Mouse (Mus musculus): ENCODE results near the gene Calcb.

DNA sequence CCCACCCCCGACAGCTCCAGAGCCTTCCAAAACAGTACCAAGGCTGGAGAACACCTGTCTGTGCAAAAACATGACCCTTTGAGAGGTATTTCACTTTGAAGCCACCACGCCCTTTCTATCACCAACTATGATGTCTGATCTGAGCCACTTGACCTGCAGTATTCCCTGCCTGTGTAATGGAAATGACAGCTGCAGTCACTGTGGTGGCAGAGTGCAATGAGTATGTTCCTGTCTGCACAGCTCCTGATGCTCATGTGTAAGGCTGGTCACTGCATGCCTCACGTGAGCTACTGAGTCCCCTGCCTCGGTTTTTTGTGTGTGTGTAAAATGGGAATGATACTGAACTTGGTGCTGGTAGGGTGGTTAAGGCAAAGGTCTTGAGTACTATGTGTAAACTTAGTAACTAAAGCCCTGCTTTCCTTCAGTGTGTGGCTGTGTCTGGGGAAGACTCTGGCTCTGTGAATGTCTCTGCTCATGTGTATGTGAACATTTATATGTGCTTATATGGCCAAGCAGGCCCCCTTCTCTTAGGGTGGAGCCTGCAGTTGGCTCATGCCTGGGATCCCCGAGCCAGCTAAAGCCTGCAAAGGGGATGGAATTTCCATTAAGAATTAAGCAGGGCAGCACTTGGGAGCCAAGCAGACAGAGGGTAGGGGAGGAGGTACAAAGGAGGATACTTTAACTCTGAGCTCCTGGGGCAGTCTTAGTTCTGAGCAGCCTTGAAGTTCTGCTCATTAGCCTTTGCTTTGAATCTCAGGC is 24.8 kb downstream of the Calcb start, which contains the start of gene Insc:
- TF ChIP-seq POLR2A (IDR thresholded peaks at IDR 0.05; ENCODE audit: extremely low read depth, insufficient read depth, low read length) (no peak), CTCF (IDR thresholded peaks at IDR 0.05; ENCODE audit: extremely low read depth, insufficient read depth, low read length) (no peak)
